Mouse (Mus musculus) forebrain, embryonic 14.5 days (tissue): ENCODE data around the gene Prr5l. TPM values are rescaled to one million over a fixed set of nuclear protein-coding genes. Genes with fewer than 3 reads are reported as not detected.
A peak's percentile ranks its signal among the peaks of the same experiment; 100 is the strongest.

Experiments
- ATAC-seq: fragments of 200-750 bp; cut with Nextera tagmentation; 2 replicates; pipeline ENCODE4 v1.8.0; 2017; ENCODE audit warnings: mild to moderate bottlenecking, moderate library complexity
- DNase-seq: peaks from one replicate; pipeline ENCODE4 v3.0.0-alpha.2; 2015; ENCODE audit warnings: low spot score
- H3K27ac ChIP-seq: fragments of 300-500 bp; sonication (generic); 2 replicates; pipeline ENCODE4 v1.5.1; 2014; ENCODE audit warnings: low read depth, mild to moderate bottlenecking, control low read depth, low read length, moderate library complexity
- H3K27me3 ChIP-seq: fragments of 300-500 bp; sonication (generic); replicated peaks from 2 replicates; pipeline ENCODE4 v1.6.1; 2014; ENCODE audit warnings: low read length, control low read depth, mixed read lengths; ENCODE audit not compliant: control insufficient read depth, insufficient read depth
- H3K36me3 ChIP-seq: fragments of 300-500 bp; sonication (generic); 2 replicates; pipeline ENCODE4 v1.6.1; 2014; ENCODE audit warnings: low read length, control low read depth; ENCODE audit not compliant: control insufficient read depth, insufficient read depth
- H3K4me1 ChIP-seq: fragments of 300-500 bp; sonication (generic); 2 replicates; pipeline ENCODE4 v1.6.1; 2014; ENCODE audit warnings: antibody characterized with exemption, low read length, control low read depth; ENCODE audit not compliant: control insufficient read depth, insufficient read depth
- H3K4me2 ChIP-seq: fragments of 300-500 bp; sonication (generic); 2 replicates; pipeline ENCODE4 v1.6.1; 2014; ENCODE audit warnings: mild to moderate bottlenecking, control low read depth, low read length
- H3K4me3 ChIP-seq: fragments of 300-500 bp; sonication (generic); 2 replicates; pipeline ENCODE4 v1.5.1; 2014; ENCODE audit warnings: low read depth, low read length, control low read depth
- H3K9ac ChIP-seq: fragments of 300-500 bp; sonication (generic); 2 replicates; pipeline ENCODE4 v1.6.1; 2014; ENCODE audit warnings: mild to moderate bottlenecking, low read length, control low read depth, moderate library complexity
- H3K9me3 ChIP-seq: fragments of 300-500 bp; sonication (generic); replicated peaks from 2 replicates; pipeline ENCODE4 v1.6.1; 2016; ENCODE audit warnings: low read length, control low read depth, mixed read lengths; ENCODE audit not compliant: control insufficient read depth
- WGBS: fragments of 180-500 bp; shearing (Covaris S2); extraction: QIAGEN DNeasy Blood & Tissue Kit; methylation state at CpG from one replicate; pipeline ENCODE4 v1.1.7; 2014; 5-methylcytosine and 5-hydroxymethylcytosine counted together
- polyA plus RNA-seq: library from polyadenylated mRNA; unstranded; fragments of >200 nt; fragmentation: Nextera tagmentation; extraction: Ambion mirVana; gene quantifications from 2 replicates; pipeline ENCODE4 v1.2.1, GENCODE M21; 2014

Gene Prr5l
- polyA plus RNA-seq, 1 experiment from 2014 or later: 5.4 TPM

GRCm38 (mm10) chr2:101715650-101716323 is 167.0 kb downstream of the Prr5l start:
- Histone ChIP-seq H3K27ac (no peak overlapping the region), H3K4me3 (no peak overlapping the region), H3K4me2 (no peak overlapping the region), H3K36me3 (no peaks in the 10 kb centered on the region), H3K27me3 (no peaks in the 10 kb centered on the region), H3K9ac (no peak overlapping the region), H3K4me1 (no peaks in the 10 kb centered on the region), H3K9me3 (no peaks in the 10 kb centered on the region)
- WGBS: 74% methylated on average over 8 of the region's 8 CpGs
- DNase-seq (peak; percentile 25), ATAC-seq (no peak)

- no peaks in the 10 kb centered on the region for H3K9me3 ChIP-seq
- DNase-seq: no peak
Measured at GRCm38 (mm10) chr2:101711608-101712007, 171.2 kb downstream of the Prr5l start.

GRCm38 (mm10) chr2:101705941-101706485 is 176.8 kb downstream of the Prr5l start:
- no peak overlapping the region for H3K4me3 ChIP-seq
- 46% methylated on average over 5 of the region's 5 CpGs for WGBS
- ATAC-seq: no peak

More at GRCm38 (mm10) chr2:101711608-101712007, 171.2 kb downstream of the Prr5l start:
- no peak for ATAC-seq
- Histone ChIP-seq H3K9ac (no peak overlapping the region), H3K27me3 (no peaks in the 10 kb centered on the region), H3K36me3 (no peaks in the 10 kb centered on the region), H3K4me1 (no peaks in the 10 kb centered on the region), H3K4me2 (no peak overlapping the region), H3K4me3 (no peak overlapping the region), H3K27ac (no peak overlapping the region)
- WGBS: 86% methylated on average over 3 of the region's 3 CpGs

GRCm38 (mm10) chr2:101699284-101699683 is 183.5 kb downstream of the Prr5l start:
- ATAC-seq (no peak), DNase-seq (no peak)
- no peak overlapping the region for H3K4me2 ChIP-seq
- no peaks in the 10 kb centered on the region for H3K9me3 ChIP-seq
- 90% methylated on average over 4 of the region's 4 CpGs for WGBS
- no peak overlapping the region for H3K27ac ChIP-seq
- H3K36me3 ChIP-seq: peaks cover 52% of the 10 kb centered on the region
- no peaks in the 10 kb centered on the region for H3K4me1 ChIP-seq
- no peak overlapping the region for H3K9ac ChIP-seq
- no peak overlapping the region for H3K4me3 ChIP-seq
- H3K27me3 ChIP-seq: no peaks in the 10 kb centered on the region

More at GRCm38 (mm10) chr2:101705941-101706485, 176.8 kb downstream of the Prr5l start:
- H3K36me3 ChIP-seq: peaks cover under 1% of the 10 kb centered on the region; the same call in 1 of the 2 replicates
- no peak overlapping the region for H3K27ac ChIP-seq
- H3K4me2 ChIP-seq: no peak overlapping the region
- DNase-seq: peak; percentile 56
- no peaks in the 10 kb centered on the region for H3K4me1 ChIP-seq
- H3K9ac ChIP-seq: no peak overlapping the region
- no peaks in the 10 kb centered on the region for H3K9me3 ChIP-seq
- no peaks in the 10 kb centered on the region for H3K27me3 ChIP-seq

- Histone ChIP-seq H3K27me3 (no peaks in the 10 kb centered on the region), H3K4me3 (no peak overlapping the region), H3K4me1 (no peaks in the 10 kb centered on the region), H3K4me2 (no peak overlapping the region), H3K36me3 (peaks cover 75% of the 10 kb centered on the region), H3K27ac (no peak overlapping the region), H3K9me3 (no peaks in the 10 kb centered on the region), H3K9ac (no peak overlapping the region)
- ATAC-seq (no peak), DNase-seq (no peak)
- 87% methylated on average over 7 of the region's 7 CpGs for WGBS
Measured at GRCm38 (mm10) chr2:101695584-101695983, 187.2 kb downstream of the Prr5l start.

GRCm38 (mm10) chr2:101693577-101694215 is 189.1 kb downstream of the Prr5l start:
- Histone ChIP-seq H3K9ac (no peak overlapping the region), H3K36me3 (peaks cover 82% of the 10 kb centered on the region)

GRCm38 (mm10) chr2:101693043-101693442 is 189.8 kb downstream of the Prr5l start:
- H3K36me3 ChIP-seq: peaks cover 76% of the 10 kb centered on the region
- H3K4me1 ChIP-seq: no peaks in the 10 kb centered on the region
- no peak overlapping the region for H3K9ac ChIP-seq
- no peak overlapping the region for H3K4me3 ChIP-seq
- no peaks in the 10 kb centered on the region for H3K27me3 ChIP-seq
- no peaks in the 10 kb centered on the region for H3K9me3 ChIP-seq
- ATAC-seq (peak; percentile 44; the same call in 1 of the 2 replicates), DNase-seq (no peak)
- no peak overlapping the region for H3K27ac ChIP-seq
- WGBS: 58% methylated on average over 4 of the region's 4 CpGs
- H3K4me2 ChIP-seq: no peak overlapping the region

More at GRCm38 (mm10) chr2:101693577-101694215, 189.1 kb downstream of the Prr5l start:
- ATAC-seq (peak; percentile 37; the same call in 1 of the 2 replicates), DNase-seq (peak; percentile 67)
- Histone ChIP-seq H3K27ac (no peak overlapping the region), H3K27me3 (no peaks in the 10 kb centered on the region), H3K4me2 (no peak overlapping the region), H3K4me1 (no peaks in the 10 kb centered on the region), H3K4me3 (no peak overlapping the region), H3K9me3 (no peaks in the 10 kb centered on the region)
- WGBS: 60% methylated on average over 5 of the region's 5 CpGs

GRCm38 (mm10) chr2:101690252-101690827 is 192.5 kb downstream of the Prr5l start:
- H3K9me3 ChIP-seq: no peaks in the 10 kb centered on the region
- peaks cover 74% of the 10 kb centered on the region for H3K36me3 ChIP-seq
- no peaks in the 10 kb centered on the region for H3K27me3 ChIP-seq
- 88% methylated on average over 9 of the region's 9 CpGs for WGBS
- no peak overlapping the region for H3K4me3 ChIP-seq
- H3K27ac ChIP-seq: no peak overlapping the region
- no peak overlapping the region for H3K4me2 ChIP-seq
- H3K9ac ChIP-seq: no peak overlapping the region
- DNase-seq: peak; percentile 34
- H3K4me1 ChIP-seq: no peaks in the 10 kb centered on the region
- ATAC-seq: peak; percentile 38; the same call in 1 of the 2 replicates
